Mouse (Mus musculus) midbrain, embryonic 11.5 days (tissue): ENCODE results near the gene Tmem189. TPM values are rescaled to one million over a fixed set of nuclear protein-coding genes. Genes with fewer than 3 reads are reported as not detected.
A peak's percentile ranks its signal among the peaks of the same experiment; 100 is the strongest.

Source experiments
- ATAC-seq: fragments of 200-750 bp; cut with Nextera tagmentation; 2 replicates; pipeline ENCODE4 v1.8.0; 2017; ENCODE audit warnings: moderate TSS enrichment, moderate library complexity; ENCODE audit not compliant: low FRiP score
- DNase-seq: peaks from one replicate; pipeline ENCODE4 v3.0.0; 2015; ENCODE audit warnings: low spot score; ENCODE audit errors: missing footprints
- H3K27ac ChIP-seq: fragments of 300-500 bp; sonication (generic); 2 replicates; pipeline ENCODE4 v1.5.1; 2014; ENCODE audit warnings: low read depth, low read length
- H3K27me3 ChIP-seq: fragments of 300-500 bp; sonication (generic); 2 replicates; pipeline ENCODE4 v1.6.1; 2014; ENCODE audit warnings: mild to moderate bottlenecking, low read length, moderate library complexity, mixed read lengths; ENCODE audit not compliant: control insufficient read depth, insufficient read depth
- H3K36me3 ChIP-seq: fragments of 300-500 bp; sonication (generic); 2 replicates; pipeline ENCODE4 v1.6.1; 2014; ENCODE audit warnings: mild to moderate bottlenecking, low read length, moderate library complexity, mixed read lengths; ENCODE audit not compliant: control insufficient read depth, insufficient read depth
- H3K4me1 ChIP-seq: fragments of 300-500 bp; sonication (generic); 2 replicates; pipeline ENCODE4 v1.6.1; 2014; ENCODE audit warnings: low read length; ENCODE audit not compliant: control insufficient read depth, insufficient read depth
- H3K4me2 ChIP-seq: fragments of 300-500 bp; sonication (generic); 2 replicates; pipeline ENCODE4 v1.6.1; 2014; ENCODE audit warnings: mild to moderate bottlenecking, moderate library complexity
- H3K4me3 ChIP-seq: fragments of 300-500 bp; sonication (generic); 2 replicates; pipeline ENCODE4 v1.5.1; 2014; ENCODE audit warnings: low read depth, low read length
- H3K9ac ChIP-seq: fragments of 300-500 bp; sonication (generic); 2 replicates; pipeline ENCODE4 v1.6.1; 2014; ENCODE audit warnings: low read length
- H3K9me3 ChIP-seq: fragments of 300-500 bp; sonication (generic); 2 replicates; pipeline ENCODE4 v1.6.1; 2016; ENCODE audit warnings: low read length; ENCODE audit not compliant: control insufficient read depth
- WGBS: fragments of 180-500 bp; shearing (Covaris S2); extraction: QIAGEN DNeasy Blood & Tissue Kit; methylation state at CpG from one replicate; pipeline ENCODE4 v1.1.7; 2014; 5-methylcytosine and 5-hydroxymethylcytosine counted together
- polyA plus RNA-seq: library from polyadenylated mRNA; unstranded; fragments of >200 nt; fragmentation: Nextera tagmentation; extraction: Ambion mirVana; gene quantifications from 2 replicates; pipeline ENCODE4 v1.2.1, GENCODE M21; 2014

Tmem189 gene
- polyA plus RNA-seq, 1 experiment from 2014 or later = 31.5 TPM

- Histone ChIP-seq H3K36me3 (no peaks in the 10 kb centered on the region), H3K4me3 (no peak overlapping the region), H3K4me1 (no peaks in the 10 kb centered on the region), H3K9me3 (no peaks in the 10 kb centered on the region), H3K27me3 (no peaks in the 10 kb centered on the region), H3K4me2 (no peak overlapping the region), H3K9ac (no peak overlapping the region), H3K27ac (no peak overlapping the region)
- no peak for DNase-seq
- 50% methylated on average over 5 of the region's 5 CpGs for WGBS
- no peak for ATAC-seq
Measured at GRCm38 (mm10) chr2:167678600-167678999, 11.0 kb downstream of the Tmem189 start.

GRCm38 (mm10) chr2:167675120-167675909, 14.3 kb downstream of the Tmem189 start:
- H3K9me3 ChIP-seq = no peaks in the 10 kb centered on the region
- no peaks in the 10 kb centered on the region for H3K36me3 ChIP-seq
- H3K4me2 ChIP-seq = no peak overlapping the region
- no peak overlapping the region for H3K9ac ChIP-seq
- no peaks in the 10 kb centered on the region for H3K4me1 ChIP-seq
- peak; percentile 89 for DNase-seq
- H3K27me3 ChIP-seq = no peaks in the 10 kb centered on the region
- ATAC-seq = no peak
- H3K4me3 ChIP-seq = no peak overlapping the region
- WGBS = 40% methylated on average over 14 of the region's 14 CpGs
- H3K27ac ChIP-seq = no peak overlapping the region

GRCm38 (mm10) chr2:167672212-167672685, 17.4 kb downstream of the Tmem189 start:
- no peaks in the 10 kb centered on the region for H3K27me3 ChIP-seq
- no peak overlapping the region for H3K27ac ChIP-seq
- no peaks in the 10 kb centered on the region for H3K36me3 ChIP-seq
- DNase-seq (no peak), ATAC-seq (peak; percentile 82)
- WGBS = 41% methylated on average over 13 of the region's 13 CpGs
- H3K9ac ChIP-seq = no peak overlapping the region
- no peak overlapping the region for H3K4me3 ChIP-seq
- no peak overlapping the region for H3K4me2 ChIP-seq
- no peaks in the 10 kb centered on the region for H3K4me1 ChIP-seq
- H3K9me3 ChIP-seq = no peaks in the 10 kb centered on the region

- Histone ChIP-seq H3K4me2 (no peak overlapping the region), H3K9me3 (no peaks in the 10 kb centered on the region), H3K4me3 (no peak overlapping the region), H3K9ac (no peak overlapping the region), H3K4me1 (no peaks in the 10 kb centered on the region), H3K27ac (no peak overlapping the region), H3K36me3 (no peaks in the 10 kb centered on the region), H3K27me3 (no peaks in the 10 kb centered on the region)
- DNase-seq (no peak), ATAC-seq (no peak)
- WGBS = 85% methylated on average over 5 of the region's 5 CpGs
Measured at GRCm38 (mm10) chr2:167671101-167671633, 18.5 kb downstream of the Tmem189 start.

- no peak overlapping the region for H3K4me3 ChIP-seq
- WGBS = 75% methylated on average over 4 of the region's 4 CpGs
- no peak overlapping the region for H3K9ac ChIP-seq
- H3K4me2 ChIP-seq = no peak overlapping the region
- H3K4me1 ChIP-seq = no peaks in the 10 kb centered on the region
- DNase-seq (no peak), ATAC-seq (no peak)
- no peaks in the 10 kb centered on the region for H3K9me3 ChIP-seq
- H3K27ac ChIP-seq = no peak overlapping the region
- H3K36me3 ChIP-seq = no peaks in the 10 kb centered on the region
- no peaks in the 10 kb centered on the region for H3K27me3 ChIP-seq
Measured at GRCm38 (mm10) chr2:167669398-167669797, 20.2 kb downstream of the Tmem189 start.

- WGBS = 90% methylated on average over 5 of the region's 5 CpGs
- no peak overlapping the region for H3K9ac ChIP-seq
- no peak overlapping the region for H3K4me3 ChIP-seq
- H3K4me2 ChIP-seq = no peak overlapping the region
- H3K4me1 ChIP-seq = no peaks in the 10 kb centered on the region
- H3K36me3 ChIP-seq = no peaks in the 10 kb centered on the region
- ATAC-seq (no peak), DNase-seq (no peak)
- H3K27me3 ChIP-seq = no peaks in the 10 kb centered on the region
- H3K27ac ChIP-seq = no peak overlapping the region
- no peaks in the 10 kb centered on the region for H3K9me3 ChIP-seq
Measured at GRCm38 (mm10) chr2:167668426-167668825, 21.2 kb downstream of the Tmem189 start.

- H3K9me3 ChIP-seq = no peaks in the 10 kb centered on the region
- DNase-seq (no peak), ATAC-seq (no peak)
- no peak overlapping the region for H3K4me3 ChIP-seq
- H3K4me1 ChIP-seq = peaks cover 3% of the 10 kb centered on the region; the same call in 1 of the 2 replicates
- no peak overlapping the region for H3K27ac ChIP-seq
- H3K4me2 ChIP-seq = no peak overlapping the region
- H3K9ac ChIP-seq = no peak overlapping the region
- H3K27me3 ChIP-seq = peaks cover 7% of the 10 kb centered on the region
- no peaks in the 10 kb centered on the region for H3K36me3 ChIP-seq
- 88% methylated on average over 18 of the region's 18 CpGs for WGBS
Measured at GRCm38 (mm10) chr2:167665972-167666713, 23.5 kb downstream of the Tmem189 start.

- H3K9ac ChIP-seq = no peak overlapping the region
- 50% methylated on average over 6 of the region's 6 CpGs for WGBS
- no peak for ATAC-seq
- H3K4me3 ChIP-seq = no peak overlapping the region
- no peak overlapping the region for H3K4me2 ChIP-seq
- no peak overlapping the region for H3K27ac ChIP-seq
- no peaks in the 10 kb centered on the region for H3K36me3 ChIP-seq
- DNase-seq = no peak
- peaks cover 16% of the 10 kb centered on the region for H3K4me1 ChIP-seq
- peaks cover 7% of the 10 kb centered on the region for H3K27me3 ChIP-seq
- H3K9me3 ChIP-seq = no peaks in the 10 kb centered on the region
Measured at GRCm38 (mm10) chr2:167662713-167663112, 26.9 kb downstream of the Tmem189 start.
